Mouse (Mus musculus) heart, adult 2 months (tissue): ENCODE results near the gene Prkcq. TPM values are rescaled to one million over a fixed set of nuclear protein-coding genes. Genes with fewer than 3 reads are reported as not detected.

Source experiments
- DNase-seq, 2 experiments: peaks; one replicate each; pipeline ENCODE4 v3.0.0; 2021
- H3K27ac ChIP-seq: fragments of 200-600 bp; 2 replicates; pipeline ENCODE4 v1.8.1; 2022
- H3K27me3 ChIP-seq: fragments of 200-500 bp; 2 replicates; pipeline ENCODE4 v1.6.1; 2012; ENCODE audit warnings: mild to moderate bottlenecking, low read length, inconsistent platforms, mixed read lengths; ENCODE audit not compliant: control insufficient read depth, insufficient read depth
- H3K36me3 ChIP-seq: fragments of 200-500 bp; 2 replicates; pipeline ENCODE4 v1.6.1; 2012; ENCODE audit warnings: low read length, inconsistent platforms; ENCODE audit not compliant: control insufficient read depth, insufficient read depth
- H3K4me1 ChIP-seq: fragments of 200-500 bp; 2 replicates; pipeline ENCODE4 v1.6.1; 2011; ENCODE audit warnings: low read length; ENCODE audit not compliant: control insufficient read depth, insufficient read depth
- H3K4me3 ChIP-seq: fragments of 200-600 bp; 2 replicates; pipeline ENCODE4 v1.8.1; 2022
- H3K79me2 ChIP-seq: fragments of 200-500 bp; replicated peaks from 2 replicates; pipeline ENCODE4 v1.6.1; 2012; ENCODE audit warnings: mild to moderate bottlenecking, inconsistent platforms, low read length, moderate library complexity, mixed read lengths; ENCODE audit not compliant: control insufficient read depth, insufficient read depth
- H3K9ac ChIP-seq: fragments of 200-500 bp; 2 replicates; pipeline ENCODE4 v1.6.1; 2012; ENCODE audit warnings: low read depth, mild to moderate bottlenecking, control low read depth, inconsistent platforms, low read length, mixed read lengths
- CTCF ChIP-seq: fragments of 200-600 bp; IDR thresholded peaks from 2 replicates; pipeline ENCODE4 v1.8.1; 2022; ENCODE audit warnings: antibody characterized with exemption, mild to moderate bottlenecking, moderate library complexity
- EP300 ChIP-seq: fragments of 200-500 bp; IDR thresholded peaks from 2 replicates; pipeline ENCODE4 v1.6.1; 2011; ENCODE audit warnings: low read depth, low read length, control low read depth; ENCODE audit not compliant: insufficient read depth
- POLR2A ChIP-seq: fragments of 200-500 bp; IDR thresholded peaks from 2 replicates; pipeline ENCODE4 v1.6.1; 2011; ENCODE audit warnings: mild to moderate bottlenecking, low read depth, low read length, control low read depth; ENCODE audit not compliant: insufficient read depth
- WGBS: fragments of 180-500 bp; shearing (Covaris S2); methylation state at CpG from one replicate; pipeline ENCODE4 v1.1.7; 2018; 5-methylcytosine and 5-hydroxymethylcytosine counted together
- intact Hi-C: fragments of 180-260 bp; cut with DNase I; formaldehyde crosslinking; loops from one replicate; pipeline ENCODE4 v1.15.1; 2025
- polyA plus RNA-seq: library from polyadenylated mRNA; depleted of rRNA; stranded (reverse); fragments of >200 nt; gene quantifications from 2 replicates; pipeline ENCODE4 v1.2.3, GENCODE M21; 2012
- total RNA-seq, 2 experiments: library from RNA; stranded (reverse); gene quantifications; 2 replicates each; pipeline ENCODE4 v1.2.3; 2021

Prkcq gene
- total and polyA plus RNA-seq, 3 experiments, result 1.1 to 3.3 (median 2.6) TPM

DNA sequence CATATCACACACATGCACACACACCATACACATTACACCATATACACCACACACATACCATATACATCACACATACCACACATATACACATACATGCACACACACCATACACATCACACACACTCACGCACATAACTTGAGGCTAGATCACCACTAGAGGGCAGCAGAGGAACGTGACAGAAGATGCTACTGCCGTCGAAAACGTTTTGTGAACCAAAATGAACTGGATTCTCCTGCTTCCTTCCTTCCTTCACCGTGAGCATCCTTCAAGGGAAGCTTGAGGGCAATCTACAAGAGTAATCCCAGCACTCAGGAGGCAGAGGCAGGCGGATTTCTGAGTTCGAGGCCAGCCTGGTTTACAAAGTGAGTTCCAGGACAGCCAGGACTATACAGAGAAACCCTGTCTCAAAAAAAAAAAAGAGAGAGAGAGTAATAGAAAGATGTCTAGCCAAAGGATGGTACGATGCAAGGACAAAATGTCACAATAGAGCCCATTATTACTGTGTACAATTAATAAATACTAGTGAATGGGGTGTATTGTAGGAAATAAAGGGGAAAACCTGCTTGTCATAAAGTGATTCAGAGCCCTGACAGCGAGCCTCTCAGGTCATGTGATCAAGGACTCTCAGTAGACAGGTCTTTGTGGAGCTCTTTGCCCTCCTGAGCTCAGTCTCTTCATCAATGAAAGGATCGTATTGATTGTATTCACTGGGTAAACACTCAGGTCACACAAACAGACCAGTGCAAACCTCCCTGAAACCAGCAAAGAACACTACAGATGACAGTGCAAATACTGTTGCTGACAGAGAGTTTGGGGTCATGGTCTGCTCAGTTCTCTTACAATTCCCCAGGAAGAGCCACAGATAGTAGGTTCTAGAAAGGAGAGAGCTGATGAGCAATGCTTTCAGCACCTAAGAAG, 159.9 kb downstream of the Prkcq start:
- H3K27me3 ChIP-seq, result peaks cover 1% of the 10 kb centered on the region; the same call in 1 of the 2 replicates
- intact Hi-C loops, result loop anchor here (1.0 to 10.0 kb wide), 5 partner anchors 46 to 356 kb away; no protein-coding TSS in a partner anchor
- peak; percentile 48 to 59 for DNase-seq
- H3K36me3 ChIP-seq, result no peaks in the 10 kb centered on the region
- 21% methylated on average over 11 of the region's 11 CpGs for WGBS
- peaks cover 3% of the 10 kb centered on the region for H3K4me1 ChIP-seq
- no peak overlapping the region for H3K4me3 ChIP-seq
- no peak overlapping the region for H3K27ac ChIP-seq
- H3K79me2 ChIP-seq, result no peaks in the 10 kb centered on the region
- TF ChIP-seq POLR2A, result no peak
- peak; percentile 95 for TF ChIP-seq EP300
- TF ChIP-seq CTCF, result peak; percentile 89
- H3K9ac ChIP-seq, result no peak overlapping the region

DNA sequence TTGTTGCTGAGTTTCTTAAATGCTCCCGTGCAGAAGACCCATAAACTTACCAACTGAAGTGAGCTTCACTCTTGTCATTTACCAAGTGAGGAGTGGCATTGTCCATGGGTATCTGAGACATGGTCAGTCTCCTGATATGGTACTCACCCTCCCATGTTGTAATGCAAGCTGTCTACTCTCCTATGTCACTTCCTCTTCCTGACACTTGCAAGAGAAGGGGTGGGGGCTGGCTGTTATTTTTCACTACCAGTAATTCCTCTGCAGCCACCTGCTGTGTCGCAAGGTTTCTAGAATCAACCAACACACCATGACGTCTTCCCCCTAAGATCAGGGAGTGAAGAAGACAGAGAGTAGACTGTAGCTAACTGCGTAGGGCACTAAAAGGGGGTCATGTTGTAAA, 160.6 kb downstream of the Prkcq start:
- intact Hi-C loops, result loop anchor here (1.0 to 10.0 kb wide), 4 partner anchors 45 to 355 kb away; no protein-coding TSS in a partner anchor
- Histone ChIP-seq H3K79me2 (no peaks in the 10 kb centered on the region), H3K4me3 (no peak overlapping the region), H3K9ac (no peak overlapping the region), H3K4me1 (peaks cover 3% of the 10 kb centered on the region), H3K36me3 (no peaks in the 10 kb centered on the region), H3K27ac (no peak overlapping the region), H3K27me3 (peaks cover 1% of the 10 kb centered on the region; the same call in 1 of the 2 replicates)
- DNase-seq, result peak in 1 of 2 experiments; percentile 20
- WGBS, result 73% methylated on average over 4 of the region's 4 CpGs
- TF ChIP-seq EP300, result no peak

DNA sequence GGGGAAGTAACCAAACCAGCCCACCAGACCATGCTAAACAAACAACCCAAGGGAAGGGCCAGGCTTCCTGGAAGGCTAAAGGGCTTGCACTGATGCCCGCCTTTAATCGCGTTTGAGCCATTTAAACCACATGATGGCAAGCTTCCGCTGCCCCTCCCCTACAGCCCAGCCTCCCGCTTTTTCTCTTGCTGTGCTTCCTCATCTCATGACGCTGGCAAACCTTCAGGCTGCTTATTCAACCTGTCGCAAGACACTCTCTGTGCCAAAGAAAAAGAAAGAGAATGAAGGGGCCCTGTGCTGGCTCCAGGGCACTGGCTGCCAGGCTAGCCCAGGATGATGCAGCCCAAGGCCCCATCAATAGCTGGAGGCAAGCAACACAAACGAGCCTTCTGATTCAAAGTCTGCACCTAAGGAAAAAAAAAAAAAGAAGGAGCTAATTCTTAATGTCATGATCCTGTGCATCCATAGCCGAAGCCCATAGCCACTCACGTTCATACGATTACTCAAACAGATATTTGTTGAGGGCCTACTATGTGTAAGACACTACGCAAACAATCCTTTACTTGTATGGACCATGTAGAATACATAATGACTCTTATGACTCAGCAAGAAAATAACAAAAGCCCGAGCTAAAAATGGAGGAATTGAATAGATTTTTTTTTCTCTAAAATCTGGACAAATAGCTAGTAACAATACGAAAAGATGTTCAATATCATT, 161.6 kb downstream of the Prkcq start:
- intact Hi-C loops, result loop anchor here (5.0 to 10.0 kb wide), 3 partner anchors 44 to 354 kb away; no protein-coding TSS in a partner anchor
- 60% methylated on average over 14 of the region's 14 CpGs for WGBS
- Histone ChIP-seq H3K4me3 (no peak overlapping the region), H3K27ac (no peak overlapping the region), H3K36me3 (no peaks in the 10 kb centered on the region), H3K79me2 (no peaks in the 10 kb centered on the region), H3K9ac (no peak overlapping the region), H3K27me3 (peaks cover 1% of the 10 kb centered on the region; the same call in 1 of the 2 replicates), H3K4me1 (peaks cover 3% of the 10 kb centered on the region)
- TF ChIP-seq EP300, result no peak
- TF ChIP-seq POLR2A, result no peak
- TF ChIP-seq CTCF, result no peak
- DNase-seq, result peak; percentile 30 to 62

DNA sequence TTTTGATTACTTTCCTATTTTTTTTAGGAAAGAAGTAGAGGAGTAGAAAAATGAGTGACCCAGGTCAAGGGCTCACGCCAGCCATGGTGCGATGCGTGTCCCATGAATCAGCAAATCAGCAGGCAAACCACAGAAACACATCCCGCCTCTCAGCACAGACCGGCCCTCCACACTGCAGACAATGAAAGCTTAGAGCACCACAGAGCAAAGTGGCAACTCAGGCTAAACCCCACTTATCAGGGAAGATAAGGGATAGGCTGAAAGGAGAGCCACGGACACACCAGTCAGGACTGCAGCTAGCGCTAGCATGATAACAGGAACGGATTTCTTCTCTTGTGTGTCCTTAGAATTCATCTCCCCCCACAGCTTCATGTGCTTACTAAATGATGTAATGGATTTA, 164.4 kb downstream of the Prkcq start:
- H3K9ac ChIP-seq, result no peak overlapping the region
- TF ChIP-seq EP300 (no peak), CTCF (no peak), POLR2A (no peak)
- 26% methylated on average over 8 of the region's 8 CpGs for WGBS
- intact Hi-C loops, result loop anchor here (10.0 kb wide), 1 partner anchor 88 kb away; no protein-coding TSS in a partner anchor
- DNase-seq, result no peak
- H3K4me3 ChIP-seq, result no peak overlapping the region
- no peaks in the 10 kb centered on the region for H3K36me3 ChIP-seq
- peaks cover 1% of the 10 kb centered on the region; the same call in 1 of the 2 replicates for H3K27me3 ChIP-seq
- H3K4me1 ChIP-seq, result peaks cover 5% of the 10 kb centered on the region
- H3K27ac ChIP-seq, result no peak overlapping the region
- no peaks in the 10 kb centered on the region for H3K79me2 ChIP-seq

DNA sequence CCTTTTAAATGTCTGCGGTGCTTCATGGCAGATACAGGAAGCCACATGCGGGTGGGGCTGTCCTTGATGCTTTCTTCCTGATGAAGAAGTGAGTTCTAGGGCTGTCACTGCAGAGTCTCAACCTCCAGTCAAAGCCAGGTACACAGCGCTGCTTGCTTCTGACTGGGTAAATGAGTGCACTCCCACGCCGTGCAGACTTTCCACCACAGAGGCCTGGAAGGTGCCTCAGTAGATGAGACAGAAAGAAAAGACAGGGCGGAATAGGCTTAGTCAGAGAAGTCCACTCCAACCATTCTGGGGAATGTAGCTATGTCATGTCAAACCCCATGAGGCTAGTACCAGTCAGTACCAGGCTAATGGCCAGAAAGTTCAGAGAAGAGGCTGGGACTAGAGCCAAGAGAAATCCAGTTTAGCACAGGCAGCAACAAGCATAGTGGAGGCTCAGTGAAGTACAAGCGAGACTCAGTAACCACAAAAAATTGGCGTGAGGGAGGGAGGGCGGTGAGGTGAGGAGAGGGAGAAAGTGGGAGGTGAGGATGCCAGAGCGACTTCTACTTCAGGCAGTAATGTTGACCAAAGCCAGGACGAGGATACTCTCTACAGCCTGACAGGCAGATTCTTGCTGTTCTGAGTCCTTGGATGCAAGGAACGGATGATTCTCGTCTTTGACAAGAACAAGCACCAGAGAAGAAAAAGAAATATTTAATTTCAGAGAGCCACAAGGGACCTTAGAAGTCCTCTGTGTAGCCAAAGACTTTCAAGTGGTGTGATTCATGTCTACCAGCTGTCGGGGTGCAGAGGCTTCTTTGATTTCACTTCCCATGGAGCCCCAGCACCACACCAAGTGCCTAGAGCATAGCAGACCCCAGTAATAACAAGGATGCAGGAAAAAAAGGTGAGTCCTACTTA, 167.3 kb downstream of the Prkcq start:
- 55% methylated on average over 14 of the region's 14 CpGs for WGBS
- H3K4me3 ChIP-seq, result no peak overlapping the region
- H3K9ac ChIP-seq, result no peak overlapping the region; the same call in 1 of the 2 replicates
- H3K79me2 ChIP-seq, result no peaks in the 10 kb centered on the region
- H3K27me3 ChIP-seq, result no peaks in the 10 kb centered on the region
- H3K36me3 ChIP-seq, result no peaks in the 10 kb centered on the region
- peaks cover 5% of the 10 kb centered on the region for H3K4me1 ChIP-seq
- DNase-seq, result peak in 1 of 2 experiments; percentile 15
- TF ChIP-seq CTCF, result no peak
- no peak for TF ChIP-seq POLR2A
- TF ChIP-seq EP300, result no peak
- H3K27ac ChIP-seq, result no peak overlapping the region
- intact Hi-C loops, result loop anchor here (10.0 kb wide), 1 partner anchor 86 kb away; no protein-coding TSS in a partner anchor
